Mouse (Mus musculus) neural tube, embryonic 14.5 days (tissue): ENCODE data around the gene Phc2. TPM values are rescaled to one million over a fixed set of nuclear protein-coding genes. Genes with fewer than 3 reads are reported as not detected.

Experiments used
- ATAC-seq: fragments of 200-750 bp; cut with Nextera tagmentation; 2 replicates; pipeline ENCODE4 v1.8.0; 2017; ENCODE audit warnings: low read depth, mild to moderate bottlenecking, moderate TSS enrichment, moderate library complexity
- H3K27ac ChIP-seq: fragments of 300-500 bp; sonication (generic); 2 replicates; pipeline ENCODE4 v1.5.1; 2014; ENCODE audit warnings: low read depth, mild to moderate bottlenecking, control low read depth, low read length, moderate library complexity, mixed read lengths
- H3K27me3 ChIP-seq: fragments of 300-500 bp; sonication (generic); 2 replicates; pipeline ENCODE4 v1.6.1; 2014; ENCODE audit warnings: low read length; ENCODE audit not compliant: control insufficient read depth, insufficient read depth
- H3K36me3 ChIP-seq: fragments of 300-500 bp; sonication (generic); 2 replicates; pipeline ENCODE4 v1.6.1; 2014; ENCODE audit warnings: low read length, mixed read lengths; ENCODE audit not compliant: control insufficient read depth, insufficient read depth
- H3K4me1 ChIP-seq: fragments of 300-500 bp; sonication (generic); 2 replicates; pipeline ENCODE4 v1.6.1; 2014; ENCODE audit warnings: low read length; ENCODE audit not compliant: control insufficient read depth, insufficient read depth
- H3K4me2 ChIP-seq: fragments of 300-500 bp; sonication (generic); 2 replicates; pipeline ENCODE4 v1.6.1; 2014; ENCODE audit warnings: mild to moderate bottlenecking, low read depth, low read length, control low read depth
- H3K4me3 ChIP-seq: fragments of 300-500 bp; sonication (generic); 2 replicates; pipeline ENCODE4 v1.5.1; 2014; ENCODE audit warnings: low read depth, low read length, control low read depth, mixed read lengths
- H3K9ac ChIP-seq: fragments of 300-500 bp; sonication (generic); replicated peaks from 2 replicates; pipeline ENCODE4 v1.6.1; 2014; ENCODE audit warnings: low read depth, mild to moderate bottlenecking, control low read depth, low read length, mixed read lengths
- H3K9me3 ChIP-seq: fragments of 300-500 bp; sonication (generic); 2 replicates; pipeline ENCODE4 v1.6.1; 2016; ENCODE audit warnings: low read length; ENCODE audit not compliant: control insufficient read depth
- WGBS: fragments of 180-500 bp; shearing (Covaris S2); extraction: QIAGEN DNeasy Blood & Tissue Kit; methylation state at CpG from one replicate; pipeline ENCODE4 v1.1.7; 2014; 5-methylcytosine and 5-hydroxymethylcytosine counted together
- polyA plus RNA-seq: library from polyadenylated mRNA; unstranded; fragments of >200 nt; fragmentation: Nextera tagmentation; extraction: Ambion mirVana; gene quantifications from 2 replicates; pipeline ENCODE4 v1.2.1, GENCODE M21; 2014

Phc2 gene
- polyA plus RNA-seq, 1 experiment from 2014 or later: 31.9 TPM

DNA sequence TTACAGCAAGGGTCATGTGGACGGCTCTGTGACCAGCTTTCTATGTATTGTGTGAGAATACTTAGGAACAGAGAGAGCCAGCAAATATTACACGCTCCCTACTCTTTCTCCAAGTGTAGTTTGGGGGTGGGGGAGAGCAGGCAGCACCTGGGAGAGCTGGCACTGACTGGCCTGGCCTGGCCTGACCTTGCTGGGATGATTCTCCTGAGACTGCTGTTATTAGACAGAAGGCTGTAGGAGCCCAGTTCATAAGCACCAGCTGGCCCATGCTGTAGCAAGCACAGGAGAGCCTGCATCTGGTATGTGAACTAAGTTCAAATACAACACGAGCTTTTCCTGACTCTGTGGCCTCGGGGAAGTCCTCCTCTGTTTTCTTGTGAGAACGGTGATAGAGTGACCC lies 38.7 kb downstream of the Phc2 start:
- Histone ChIP-seq H3K4me1 (peaks cover 66% of the 10 kb centered on the region), H3K4me2 (no peak overlapping the region), H3K9me3 (no peaks in the 10 kb centered on the region), H3K27me3 (no peaks in the 10 kb centered on the region), H3K4me3 (no peak overlapping the region), H3K9ac (no peak overlapping the region), H3K36me3 (no peaks in the 10 kb centered on the region), H3K27ac (peak overlapping the region; percentile 52; the same call in 1 of the 2 replicates)
- ATAC-seq: no peak
- WGBS: 42% methylated on average over 5 of the region's 5 CpGs

- Histone ChIP-seq H3K4me2 (no peak overlapping the region), H3K9me3 (no peaks in the 10 kb centered on the region), H3K27ac (no peak overlapping the region), H3K27me3 (no peaks in the 10 kb centered on the region), H3K4me3 (no peak overlapping the region), H3K36me3 (no peaks in the 10 kb centered on the region), H3K9ac (no peak overlapping the region), H3K4me1 (peaks cover 65% of the 10 kb centered on the region)
- no peak for ATAC-seq
Observed at GRCm38 (mm10) chr4:128694315-128694714, 39.8 kb downstream of the Phc2 start.

GRCm38 (mm10) chr4:128695149-128695548 lies 40.6 kb downstream of the Phc2 start:
- no peaks in the 10 kb centered on the region for H3K9me3 ChIP-seq
- no peak overlapping the region for H3K4me2 ChIP-seq
- H3K4me3 ChIP-seq: no peak overlapping the region
- no peak for ATAC-seq
- H3K27ac ChIP-seq: peak overlapping the region; percentile 49; the same call in 1 of the 2 replicates
- H3K9ac ChIP-seq: no peak overlapping the region
- 71% methylated on average over 7 of the region's 7 CpGs for WGBS
- H3K27me3 ChIP-seq: no peaks in the 10 kb centered on the region
- H3K36me3 ChIP-seq: no peaks in the 10 kb centered on the region
- H3K4me1 ChIP-seq: peaks cover 59% of the 10 kb centered on the region

DNA sequence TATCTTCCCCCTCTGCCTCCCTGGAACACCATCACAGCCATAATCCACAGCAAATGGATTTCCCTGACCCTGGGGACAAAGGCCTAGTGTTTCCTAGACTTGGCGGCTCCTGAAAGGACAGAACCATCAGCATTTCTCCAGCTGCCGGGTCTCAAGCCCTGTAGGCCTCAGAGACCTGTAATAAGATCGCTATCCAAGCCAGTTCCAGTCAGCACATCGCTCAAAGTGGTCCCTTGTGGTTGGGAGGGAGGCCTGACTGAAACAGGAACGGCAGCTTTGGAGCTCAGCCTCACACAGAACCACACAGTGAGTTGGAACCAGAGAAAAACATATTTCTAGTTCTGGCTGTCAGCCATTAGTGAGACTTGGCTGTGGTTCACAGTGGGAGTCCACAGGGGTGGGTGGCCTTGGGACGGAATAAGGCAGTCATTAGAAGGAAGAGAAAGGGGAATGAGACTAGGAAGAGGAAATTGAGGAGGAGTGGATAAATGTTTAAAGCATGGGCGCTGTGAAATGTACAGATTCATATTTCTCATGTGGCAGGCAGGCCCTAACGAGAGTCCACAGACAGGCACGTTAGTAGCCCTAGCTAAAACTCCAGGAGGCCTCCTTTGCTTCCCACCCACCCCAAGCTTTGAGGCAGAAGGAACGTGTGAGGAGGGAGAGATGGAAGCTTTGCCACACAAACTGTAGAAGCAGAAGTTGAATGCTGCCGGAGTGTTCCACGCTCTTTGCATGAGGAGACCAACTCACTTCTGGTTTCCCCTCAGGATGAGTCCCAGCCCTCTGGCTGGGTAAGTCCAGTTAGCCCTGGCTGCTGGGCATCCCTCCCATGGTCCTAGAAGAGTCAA lies 43.7 kb downstream of the Phc2 start:
- Histone ChIP-seq H3K27ac (peak overlapping the region; percentile 79), H3K4me3 (no peak overlapping the region), H3K27me3 (no peaks in the 10 kb centered on the region), H3K4me1 (peaks cover 39% of the 10 kb centered on the region), H3K4me2 (no peak overlapping the region), H3K36me3 (no peaks in the 10 kb centered on the region), H3K9ac (no peak overlapping the region), H3K9me3 (no peaks in the 10 kb centered on the region)
- peak; percentile 39; the same call in 1 of the 2 replicates for ATAC-seq
- 37% methylated on average over 12 of the region's 12 CpGs for WGBS

DNA sequence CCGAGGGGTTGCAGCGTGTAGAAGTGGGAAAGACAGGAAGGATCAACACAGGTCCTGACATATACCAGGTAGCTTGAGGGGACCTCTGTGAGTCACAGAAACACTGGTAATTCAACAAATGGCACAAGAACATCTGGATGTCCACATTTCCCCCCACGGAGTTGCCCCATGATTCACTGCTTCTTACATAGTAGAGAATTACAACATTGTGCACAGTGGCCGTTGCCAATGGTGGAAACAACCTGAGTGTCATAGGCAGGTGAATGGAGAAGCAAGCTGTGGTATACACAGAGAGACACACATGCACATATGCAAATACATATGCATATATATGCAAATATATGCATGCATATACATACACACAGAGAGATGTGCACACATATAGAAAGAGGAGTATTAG lies 45.4 kb downstream of the Phc2 start:
- Histone ChIP-seq H3K9ac (no peak overlapping the region), H3K27ac (no peak overlapping the region), H3K4me3 (no peak overlapping the region), H3K4me1 (peaks cover 26% of the 10 kb centered on the region), H3K27me3 (no peaks in the 10 kb centered on the region), H3K4me2 (no peak overlapping the region), H3K9me3 (no peaks in the 10 kb centered on the region), H3K36me3 (no peaks in the 10 kb centered on the region)
- no peak for ATAC-seq
- 97% methylated on average over 4 of the region's 4 CpGs for WGBS

DNA sequence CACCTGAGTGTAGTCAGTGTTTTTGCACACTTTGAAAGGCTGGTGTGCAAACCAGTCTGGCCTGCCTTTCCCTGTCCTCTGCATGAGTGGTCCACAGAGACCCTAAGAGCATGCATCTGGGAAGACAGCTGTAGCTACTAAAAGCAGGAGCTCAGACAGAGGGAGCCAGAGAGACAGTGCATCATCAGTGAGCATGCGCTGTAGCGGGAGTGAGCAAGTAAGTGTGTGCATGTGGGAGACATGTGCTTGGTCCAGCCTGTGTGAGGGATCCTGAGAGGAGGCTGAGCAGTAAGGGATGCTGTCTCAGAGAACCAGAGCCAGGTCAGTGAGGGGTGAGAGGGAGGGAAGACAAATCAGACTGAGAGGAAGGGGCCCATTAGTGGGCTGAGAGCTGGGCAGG lies 46.0 kb downstream of the Phc2 start:
- WGBS: 40% methylated on average over 2 of the region's 2 CpGs
- Histone ChIP-seq H3K9me3 (no peaks in the 10 kb centered on the region), H3K36me3 (0 out of 2 replicates have a peak, but pooled peaks cover 2% of the 10 kb centered on the region), H3K4me1 (peaks cover 20% of the 10 kb centered on the region), H3K27ac (no peak overlapping the region; the same call in 1 of the 2 replicates), H3K4me3 (no peak overlapping the region), H3K27me3 (no peaks in the 10 kb centered on the region), H3K4me2 (no peak overlapping the region), H3K9ac (no peak overlapping the region)
- ATAC-seq: no peak

GRCm38 (mm10) chr4:128705138-128705720 lies 50.7 kb downstream of the Phc2 start:
- Histone ChIP-seq H3K9me3 (no peaks in the 10 kb centered on the region), H3K36me3 (peaks cover 12% of the 10 kb centered on the region), H3K4me2 (no peak overlapping the region), H3K4me3 (no peak overlapping the region), H3K27me3 (no peaks in the 10 kb centered on the region), H3K27ac (no peak overlapping the region), H3K9ac (no peak overlapping the region), H3K4me1 (no peaks in the 10 kb centered on the region)
- 88% methylated on average over 15 of the region's 15 CpGs for WGBS
- ATAC-seq: no peak

- Histone ChIP-seq H3K9ac (no peak overlapping the region), H3K27ac (no peak overlapping the region), H3K4me3 (no peak overlapping the region), H3K27me3 (no peaks in the 10 kb centered on the region), H3K4me2 (no peak overlapping the region), H3K9me3 (no peaks in the 10 kb centered on the region), H3K4me1 (peaks cover 9% of the 10 kb centered on the region), H3K36me3 (peaks cover 14% of the 10 kb centered on the region)
- WGBS: 36% methylated on average over 9 of the region's 9 CpGs
- no peak for ATAC-seq
Observed at GRCm38 (mm10) chr4:128706626-128707025, 52.1 kb downstream of the Phc2 start.

DNA sequence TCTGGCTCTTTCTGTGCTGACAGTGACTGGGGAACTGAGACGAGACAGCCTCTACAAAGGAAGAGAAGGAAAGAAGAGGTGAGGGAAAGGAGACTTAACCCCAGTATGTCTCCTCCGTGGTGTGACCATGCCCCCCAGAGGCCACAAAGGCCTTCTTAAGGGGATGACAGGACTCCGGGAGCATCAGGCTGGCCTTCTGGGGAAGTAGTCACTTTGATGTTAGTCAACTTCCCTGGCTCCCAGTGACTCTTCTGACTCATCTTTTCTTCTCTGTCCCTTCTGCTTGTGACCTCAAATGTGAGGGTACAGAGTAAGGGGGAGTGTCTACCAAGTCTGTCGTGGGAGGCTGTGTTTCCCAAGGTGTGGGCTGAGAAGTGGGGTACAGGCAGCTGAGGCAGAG lies 52.9 kb downstream of the Phc2 start:
- Histone ChIP-seq H3K27ac (no peak overlapping the region), H3K4me3 (no peak overlapping the region), H3K4me2 (no peak overlapping the region), H3K9ac (no peak overlapping the region), H3K27me3 (no peaks in the 10 kb centered on the region), H3K36me3 (peaks cover 14% of the 10 kb centered on the region), H3K9me3 (no peaks in the 10 kb centered on the region), H3K4me1 (peaks cover 11% of the 10 kb centered on the region)
- no peak for ATAC-seq
- WGBS: 75% methylated on average over 4 of the region's 4 CpGs
